Mouse (Mus musculus) liver, postnatal 0 days (tissue): Measurements from ENCODE around the gene Paqr7.

Experiments
- CTCF ChIP-seq: sonication (generic); IDR thresholded peaks from 2 replicates; pipeline ENCODE4 v1.5.1; 2016; ENCODE audit warnings: antibody characterized with exemption, low read depth
- EP300 ChIP-seq: IDR thresholded peaks from 2 replicates; pipeline ENCODE4 v1.6.1; 2016; ENCODE audit warnings: antibody characterized with exemption, low read depth, mild to moderate bottlenecking

DNA sequence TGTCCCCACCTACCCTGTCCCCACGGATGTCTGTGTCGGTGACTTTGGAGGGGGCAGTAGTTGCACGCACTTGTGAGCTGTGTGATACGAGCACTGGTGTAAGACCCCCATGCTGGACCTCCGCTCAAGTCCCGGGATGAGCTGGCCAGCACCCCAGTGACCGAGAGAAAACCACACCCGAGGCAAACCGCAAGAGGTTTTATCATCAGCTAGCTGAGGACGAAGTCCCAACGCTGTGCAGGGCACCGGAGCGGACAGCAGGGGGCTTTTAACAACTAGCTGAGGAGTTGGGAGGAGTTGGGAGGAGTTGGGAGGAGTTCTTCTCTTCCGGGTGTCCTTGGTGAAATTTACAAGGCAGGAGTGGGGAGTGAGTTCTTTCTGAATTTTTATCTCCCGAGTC, 16.3 kb downstream of the Paqr7 start:
- peak; percentile 76 for TF ChIP-seq CTCF
- TF ChIP-seq EP300 = no peak
